Mouse (Mus musculus): ENCODE results near the gene Tmem212. TPM values are rescaled to one million over a fixed set of nuclear protein-coding genes. Genes with fewer than 3 reads are reported as not detected.

Gene Tmem212
- polyA plus RNA-seq, 1 experiment, result not detected

DNA sequence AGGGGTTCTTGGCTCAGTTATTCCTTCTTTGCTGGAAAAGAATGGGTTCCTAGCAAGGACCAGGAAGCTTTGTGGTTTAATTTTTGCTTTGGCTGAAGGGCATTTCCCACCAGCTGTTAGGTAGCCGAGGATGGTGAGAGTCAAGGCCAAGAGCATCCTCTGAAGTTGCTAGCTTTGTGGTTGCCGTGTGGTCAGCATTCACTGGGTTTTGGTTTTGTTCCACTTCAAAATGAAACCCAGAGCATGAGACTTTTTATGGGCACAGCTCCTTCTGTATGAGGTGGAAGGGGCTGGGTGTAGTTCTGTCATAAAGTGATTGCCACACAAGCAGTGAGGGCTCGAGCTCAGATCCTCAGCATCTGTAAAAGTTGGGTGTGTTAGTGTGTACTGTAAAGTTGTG lies 67.4 kb downstream of the Tmem212 start:
- Histone ChIP-seq H3K36me3 (ENCODE audit: control insufficient read depth, insufficient read depth) (no peaks in the 10 kb centered on the region), H3ac (ENCODE audit: control insufficient read depth, insufficient read length) (no peak overlapping the region), H3K27me3 (ENCODE audit: control insufficient read depth, insufficient read depth, insufficient read length) (no peaks in the 10 kb centered on the region), H3K79me2 (ENCODE audit: control insufficient read depth, insufficient read depth) (no peaks in the 10 kb centered on the region), H3K4me2 (ENCODE audit: low read depth) (no peak overlapping the region), H3K4me3 (no peak overlapping the region)
- TF ChIP-seq MYOG (IDR thresholded peaks at IDR 0.05; ENCODE audit: control insufficient read depth in 1 of 3, insufficient read depth in 1 of 3, insufficient read length in 2 of 3, low read depth in 2 of 3), result peak in 1 of 3 experiments; percentile 16
- TF ChIP-seq USF1 (IDR thresholded peaks at IDR 0.05; ENCODE audit: low read depth), result no peak
- peak in 2 of 3 experiments; percentile 41 to 55 for TF ChIP-seq MYOD1 (IDR thresholded peaks at IDR 0.05; ENCODE audit: control insufficient read depth in 1 of 3, insufficient read length in 2 of 3, low read depth in 2 of 3)

DNA sequence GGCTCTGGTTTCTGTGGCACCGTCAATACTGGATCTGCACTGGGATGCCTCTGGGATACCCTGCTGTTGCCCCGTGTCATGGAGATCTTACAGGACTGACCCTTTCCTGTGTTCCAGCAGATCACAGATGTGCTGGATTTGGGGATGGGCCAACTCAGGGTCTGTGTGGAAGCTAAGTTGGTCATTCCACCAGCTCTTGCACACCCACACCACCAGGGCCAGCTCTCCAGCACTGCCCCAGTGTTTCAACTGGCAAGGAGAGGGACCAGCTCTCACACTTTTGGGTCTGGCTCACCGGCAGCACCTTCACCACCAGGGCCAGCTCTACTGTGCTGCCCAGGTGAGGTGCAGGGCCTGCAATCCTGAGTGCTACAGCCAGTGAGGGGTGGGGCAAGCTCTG lies 68.9 kb downstream of the Tmem212 start:
- Histone ChIP-seq H3K27me3 (ENCODE audit: control insufficient read depth, insufficient read depth, insufficient read length) (no peaks in the 10 kb centered on the region), H3K4me2 (ENCODE audit: low read depth) (no peak overlapping the region), H3K79me2 (ENCODE audit: control insufficient read depth, insufficient read depth) (no peaks in the 10 kb centered on the region), H3K36me3 (ENCODE audit: control insufficient read depth, insufficient read depth) (no peaks in the 10 kb centered on the region), H3K4me3 (no peak overlapping the region), H3ac (ENCODE audit: control insufficient read depth, insufficient read length) (no peak overlapping the region)
- TF ChIP-seq REST (IDR thresholded peaks at IDR 0.05; ENCODE audit: insufficient read depth, insufficient read length) (no peak), CEBPB (IDR thresholded peaks at IDR 0.05; ENCODE audit: insufficient read depth, poor library complexity, severe bottlenecking) (no peak), MAX (IDR thresholded peaks at IDR 0.05; ENCODE audit: low read depth) (no peak), TCF3 (IDR thresholded peaks at IDR 0.05; ENCODE audit: insufficient read length, low read depth) (no peak), POLR2AphosphoS2 (IDR thresholded peaks at IDR 0.05; ENCODE audit: insufficient read length, low read depth) (no peak), MYOG (IDR thresholded peaks at IDR 0.05; ENCODE audit: control insufficient read depth in 1 of 3, insufficient read depth in 1 of 3, insufficient read length in 2 of 3, low read depth in 2 of 3) (no peak), USF1 (IDR thresholded peaks at IDR 0.05; ENCODE audit: low read depth) (no peak), MYOD1 (IDR thresholded peaks at IDR 0.05; ENCODE audit: control insufficient read depth in 1 of 3, insufficient read length in 2 of 3, low read depth in 2 of 3) (no peak)

DNA sequence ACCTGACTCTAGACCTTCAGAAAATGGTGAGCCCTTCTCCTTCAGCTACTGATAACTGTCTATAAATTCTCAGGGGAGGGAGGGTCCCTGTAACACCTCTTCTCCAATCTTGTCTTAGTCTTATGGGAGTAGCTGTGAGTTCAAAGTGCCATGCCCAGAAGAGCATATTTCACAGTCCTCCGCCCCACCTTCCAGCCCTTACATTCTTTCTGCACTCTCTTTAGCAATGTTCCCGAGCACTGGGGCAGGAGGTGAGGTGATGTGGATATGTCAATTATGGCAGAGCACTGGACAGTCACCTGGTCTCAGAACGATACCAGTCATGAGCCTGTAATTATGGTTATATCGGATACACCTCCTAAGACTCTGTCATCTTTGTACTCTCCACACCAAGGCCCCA lies 70.2 kb downstream of the Tmem212 start:
- no peak overlapping the region for H3ac ChIP-seq (ENCODE audit: control insufficient read depth, insufficient read length)
- H3K4me2 ChIP-seq (ENCODE audit: low read depth), result no peak overlapping the region
- no peaks in the 10 kb centered on the region for H3K79me2 ChIP-seq (ENCODE audit: control insufficient read depth, insufficient read depth)
- H3K4me3 ChIP-seq, result no peak overlapping the region
- no peak for TF ChIP-seq MAX (IDR thresholded peaks at IDR 0.05; ENCODE audit: low read depth)
- no peak for TF ChIP-seq TCF12 (IDR thresholded peaks at IDR 0.05; ENCODE audit: insufficient read depth, poor library complexity, severe bottlenecking)
- no peak for TF ChIP-seq POLR2AphosphoS2 (IDR thresholded peaks at IDR 0.05; ENCODE audit: insufficient read length, low read depth)
- TF ChIP-seq CEBPB (IDR thresholded peaks at IDR 0.05; ENCODE audit: insufficient read depth, poor library complexity, severe bottlenecking), result no peak
- TF ChIP-seq E2F4 (IDR thresholded peaks at IDR 0.05; ENCODE audit: insufficient read depth), result no peak
- TF ChIP-seq MYOG (IDR thresholded peaks at IDR 0.05; ENCODE audit: control insufficient read depth in 1 of 3, insufficient read depth in 1 of 3, insufficient read length in 2 of 3, low read depth in 2 of 3), result no peak
- TF ChIP-seq USF1 (IDR thresholded peaks at IDR 0.05; ENCODE audit: low read depth), result no peak
- no peak for TF ChIP-seq POLR2A (IDR thresholded peaks at IDR 0.05; ENCODE audit: insufficient read length, low read depth)
- TF ChIP-seq REST (IDR thresholded peaks at IDR 0.05; ENCODE audit: insufficient read depth, insufficient read length), result no peak
- TF ChIP-seq MYOD1 (IDR thresholded peaks at IDR 0.05; ENCODE audit: control insufficient read depth in 1 of 3, insufficient read length in 2 of 3, low read depth in 2 of 3), result no peak
- no peak for TF ChIP-seq SRF (IDR thresholded peaks at IDR 0.05; ENCODE audit: control insufficient read depth, insufficient read length, low read depth)
- no peak for TF ChIP-seq TCF3 (IDR thresholded peaks at IDR 0.05; ENCODE audit: insufficient read length, low read depth)
- no peaks in the 10 kb centered on the region for H3K27me3 ChIP-seq (ENCODE audit: control insufficient read depth, insufficient read depth, insufficient read length)
- no peaks in the 10 kb centered on the region for H3K36me3 ChIP-seq (ENCODE audit: control insufficient read depth, insufficient read depth)

Other genes with a start within 250 kb of the Tmem212 start
- gene Fndc3b, start 185.1 kb downstream of the Tmem212 start, polyA plus RNA-seq (2012; fragmentation: generic; extraction: Trizol), result 25.8 TPM
- 6.5 TPM for gene Pld1, start 42.3 kb upstream of the Tmem212 start, polyA plus RNA-seq (2012; fragmentation: generic; extraction: Trizol)

Data from myocyte (in vitro differentiated cells).